Mouse (Mus musculus) lung, postnatal 0 days (tissue): ENCODE data around the gene Fbxo39.

Source experiments
- CTCF ChIP-seq: IDR thresholded peaks from 2 replicates; pipeline ENCODE4 v1.5.1; 2016; ENCODE audit warnings: antibody characterized with exemption, mild to moderate bottlenecking
- EP300 ChIP-seq: IDR thresholded peaks from 2 replicates; pipeline ENCODE4 v1.6.1; 2016; ENCODE audit warnings: antibody characterized with exemption, mild to moderate bottlenecking, control low read depth

DNA sequence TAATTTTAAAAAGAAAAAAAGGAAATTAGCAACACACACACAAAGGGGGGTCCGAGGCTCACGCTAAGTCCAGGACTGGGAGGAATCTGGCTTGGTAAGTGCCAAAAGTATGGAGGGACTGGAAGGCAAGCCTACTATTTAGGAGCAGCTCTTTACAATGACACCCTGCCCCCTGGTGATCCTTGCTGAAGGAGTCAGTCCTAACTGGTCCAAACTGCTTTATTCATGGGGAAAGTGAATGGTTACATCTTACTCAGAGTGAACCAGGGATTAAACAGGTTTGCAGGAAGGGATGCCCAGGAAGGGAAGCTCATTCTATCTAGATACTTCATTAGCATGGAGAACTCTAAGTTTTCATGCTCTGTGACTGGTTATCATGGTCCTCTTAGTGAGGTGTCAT, 27.1 kb upstream of the Fbxo39 start:
- no peak for TF ChIP-seq CTCF
- no peak for TF ChIP-seq EP300
